Mouse (Mus musculus) spleen, adult 2 months (tissue): ENCODE measurements around the gene B3gat1. TPM values are rescaled to one million over a fixed set of nuclear protein-coding genes. Genes with fewer than 3 reads are reported as not detected.

Experiments
- DNase-seq, 2 experiments: peaks; one replicate each; pipeline versions ENCODE4 v3.0.0 to v3.0.0-alpha.2; 2012 to 2021; ENCODE audit warnings: low spot score in 2 of 2, low read depth in 1 of 2
- H3K27ac ChIP-seq: fragments of 200-500 bp; 2 replicates; pipeline ENCODE4 v1.5.1; 2012; ENCODE audit warnings: low read length, inconsistent platforms; ENCODE audit not compliant: insufficient read depth
- H3K27me3 ChIP-seq: fragments of 200-500 bp; 2 replicates; pipeline ENCODE4 v1.6.1; 2012; ENCODE audit warnings: mild to moderate bottlenecking, moderate library complexity, low read length, inconsistent platforms; ENCODE audit not compliant: control insufficient read depth, insufficient read depth
- H3K36me3 ChIP-seq: fragments of 200-500 bp; 2 replicates; pipeline ENCODE4 v1.6.1; 2012; ENCODE audit warnings: mild to moderate bottlenecking, low read length, inconsistent platforms; ENCODE audit not compliant: control insufficient read depth, insufficient read depth
- H3K4me1 ChIP-seq: fragments of 200-500 bp; 2 replicates; pipeline ENCODE4 v1.6.1; 2011; ENCODE audit warnings: inconsistent platforms; ENCODE audit not compliant: control insufficient read depth, insufficient read depth, insufficient read length
- H3K4me3 ChIP-seq: fragments of 200-500 bp; 2 replicates; pipeline ENCODE4 v1.5.1; 2011; ENCODE audit warnings: mild to moderate bottlenecking, inconsistent platforms; ENCODE audit not compliant: insufficient read depth, insufficient read length; ENCODE audit errors: extremely low read depth
- CTCF ChIP-seq: fragments of 200-500 bp; IDR thresholded peaks from 2 replicates; pipeline ENCODE4 v1.5.1; 2011; ENCODE audit warnings: mild to moderate bottlenecking, inconsistent platforms; ENCODE audit not compliant: insufficient read depth, insufficient read length, insufficient replicate concordance; ENCODE audit errors: extremely low read depth
- POLR2A ChIP-seq: fragments of 200-500 bp; IDR thresholded peaks from 2 replicates; pipeline ENCODE4 v1.6.1; 2011; ENCODE audit warnings: low read depth, low read length, inconsistent platforms
- WGBS: fragments of 180-500 bp; shearing (Covaris S2); methylation state at CpG from one replicate; pipeline ENCODE4 v1.1.7; 2018; 5-methylcytosine and 5-hydroxymethylcytosine counted together
- polyA plus RNA-seq: library from polyadenylated mRNA; depleted of rRNA; stranded (reverse); fragments of >200 nt; gene quantifications from 2 replicates; pipeline ENCODE4 v1.2.3, GENCODE M21; 2012

Gene B3gat1
- polyA plus RNA-seq, 1 experiment, result 0.07 TPM

- no peak for DNase-seq
- no peaks in the 10 kb centered on the region for H3K27me3 ChIP-seq
- no peak overlapping the region for H3K4me3 ChIP-seq
- H3K27ac ChIP-seq, result no peak overlapping the region
- no peaks in the 10 kb centered on the region for H3K4me1 ChIP-seq
- TF ChIP-seq CTCF (no peak), POLR2A (no peak)
- 90% methylated on average over 3 of the region's 3 CpGs for WGBS
- H3K36me3 ChIP-seq, result no peaks in the 10 kb centered on the region
Observed at GRCm38 (mm10) chr9:26742817-26743216, 9.3 kb downstream of the B3gat1 start.

DNA sequence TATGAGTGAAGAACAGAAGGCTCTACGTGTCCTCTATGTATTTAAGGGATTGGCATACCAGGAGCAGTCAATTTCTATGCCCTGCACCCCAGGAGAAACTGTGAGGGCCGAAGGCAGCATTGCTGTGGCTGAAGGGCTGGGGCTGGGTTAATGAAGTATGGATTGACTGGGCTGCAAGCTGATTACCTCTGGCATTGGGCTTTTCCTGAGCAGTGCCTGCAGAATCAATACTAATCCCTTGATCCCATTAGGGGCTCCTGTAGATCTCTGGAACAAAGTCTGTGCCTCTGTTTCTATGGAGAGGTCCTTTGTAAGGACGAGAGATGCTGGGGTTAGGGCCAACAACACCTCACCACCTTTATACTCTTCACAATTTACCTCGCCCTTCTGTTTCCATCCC lies 13.6 kb downstream of the B3gat1 start:
- 67% methylated on average over 4 of the region's 4 CpGs for WGBS
- Histone ChIP-seq H3K27me3 (no peaks in the 10 kb centered on the region), H3K4me1 (no peaks in the 10 kb centered on the region), H3K36me3 (no peaks in the 10 kb centered on the region), H3K27ac (no peak overlapping the region), H3K4me3 (no peak overlapping the region)
- no peak for DNase-seq
- TF ChIP-seq CTCF (no peak), POLR2A (no peak)

DNA sequence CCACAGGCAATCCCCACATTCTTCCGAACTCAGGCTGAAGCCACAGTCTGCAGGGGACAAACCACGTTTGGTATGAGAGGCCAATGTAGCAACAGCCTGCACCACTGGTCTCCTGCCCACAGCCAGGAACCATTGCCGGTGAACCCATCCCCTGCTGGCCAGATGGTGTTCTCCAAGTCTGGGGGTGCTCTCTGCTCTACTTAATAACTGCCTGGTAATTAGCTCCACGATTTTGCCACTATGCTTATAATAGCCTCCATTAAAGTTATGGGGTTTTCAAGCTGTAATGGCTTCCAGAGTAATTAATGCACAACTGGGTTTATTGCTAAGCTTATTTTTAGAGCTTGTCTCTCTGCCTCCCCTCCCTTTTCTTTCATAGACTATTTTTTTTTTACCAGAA lies 15.4 kb downstream of the B3gat1 start:
- no peak for DNase-seq
- no peak for TF ChIP-seq POLR2A
- TF ChIP-seq CTCF, result no peak
- Histone ChIP-seq H3K27me3 (no peaks in the 10 kb centered on the region), H3K4me3 (no peak overlapping the region), H3K4me1 (no peaks in the 10 kb centered on the region), H3K36me3 (no peaks in the 10 kb centered on the region), H3K27ac (no peak overlapping the region)
- 79% methylated on average over 4 of the region's 4 CpGs for WGBS

DNA sequence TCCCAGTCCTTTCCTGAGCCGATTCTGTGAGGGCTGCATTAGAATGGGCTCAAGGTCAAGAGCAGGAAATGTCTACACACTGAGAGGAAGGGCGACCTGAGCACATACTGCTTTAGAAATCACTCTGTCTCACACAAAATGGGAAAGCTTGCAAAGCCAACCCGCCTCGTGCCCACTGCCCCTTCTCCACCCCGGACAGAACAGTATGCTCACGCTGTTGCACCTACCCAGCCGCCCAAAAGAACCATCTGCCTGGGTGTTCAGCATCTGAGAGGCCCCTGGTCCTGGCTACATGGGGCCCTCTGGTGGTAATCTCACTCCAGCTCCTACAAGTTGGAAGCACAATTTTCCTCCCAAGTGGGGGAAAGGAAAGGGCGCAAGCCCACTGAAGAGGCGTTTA lies 26.6 kb downstream of the B3gat1 start:
- 33% methylated on average over 9 of the region's 9 CpGs for WGBS
- TF ChIP-seq POLR2A, result no peak
- no peak for TF ChIP-seq CTCF
- DNase-seq, result no peak

DNA sequence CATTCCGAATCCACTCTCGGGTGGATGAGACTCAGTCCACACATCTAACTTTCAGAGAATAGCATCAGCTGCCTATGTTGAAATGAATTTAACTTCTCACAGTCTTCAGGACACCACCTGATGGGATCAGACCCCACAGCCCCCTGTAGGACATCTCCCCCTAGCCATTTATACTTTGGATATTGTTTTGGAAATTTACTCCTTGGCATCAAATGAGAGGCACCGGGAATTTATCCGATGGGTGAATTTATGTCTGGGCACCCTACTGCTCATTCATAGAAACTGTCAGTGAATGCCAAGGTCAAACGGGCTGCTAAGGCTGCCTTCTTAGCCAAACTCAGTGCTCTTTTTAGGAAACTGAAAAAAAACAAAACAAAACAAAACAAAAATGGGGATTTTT lies 27.0 kb downstream of the B3gat1 start:
- TF ChIP-seq CTCF (no peak), POLR2A (no peak)
- Histone ChIP-seq H3K27me3 (no peaks in the 10 kb centered on the region), H3K4me3 (no peak overlapping the region), H3K27ac (no peak overlapping the region), H3K4me1 (no peaks in the 10 kb centered on the region), H3K36me3 (no peaks in the 10 kb centered on the region)
- DNase-seq, result no peak
- WGBS, result 82% methylated on average over 5 of the region's 5 CpGs

More for the DNA sequence above, 26.6 kb downstream of the B3gat1 start:
- no peak overlapping the region for H3K27ac ChIP-seq
- H3K36me3 ChIP-seq, result no peaks in the 10 kb centered on the region
- no peaks in the 10 kb centered on the region for H3K4me1 ChIP-seq
- H3K27me3 ChIP-seq, result no peaks in the 10 kb centered on the region
- no peak overlapping the region for H3K4me3 ChIP-seq

DNA sequence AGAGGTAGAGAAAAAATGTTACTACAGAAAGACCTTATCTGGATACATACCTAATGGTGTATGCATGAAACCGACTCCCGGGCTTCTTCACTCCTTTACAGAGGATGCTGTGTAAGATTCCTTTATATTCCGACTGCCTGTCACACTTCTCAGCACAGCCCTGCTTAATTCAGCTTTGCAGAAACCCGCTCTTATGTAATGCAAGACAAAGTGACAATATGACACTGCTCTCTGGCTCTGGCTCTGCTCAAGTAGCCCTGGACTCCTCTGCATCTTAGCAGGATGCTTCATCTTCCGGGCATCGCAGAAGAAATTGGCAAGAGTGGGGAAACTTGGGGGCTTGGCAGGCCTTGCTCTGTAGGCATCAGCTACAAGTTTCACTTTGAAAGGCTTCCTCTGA lies 28.9 kb downstream of the B3gat1 start:
- Histone ChIP-seq H3K27ac (no peak overlapping the region), H3K27me3 (no peaks in the 10 kb centered on the region), H3K4me3 (no peak overlapping the region), H3K36me3 (no peaks in the 10 kb centered on the region), H3K4me1 (no peaks in the 10 kb centered on the region)
- 89% methylated on average over 6 of the region's 6 CpGs for WGBS
- no peak for DNase-seq
- TF ChIP-seq POLR2A (no peak), CTCF (no peak)

DNA sequence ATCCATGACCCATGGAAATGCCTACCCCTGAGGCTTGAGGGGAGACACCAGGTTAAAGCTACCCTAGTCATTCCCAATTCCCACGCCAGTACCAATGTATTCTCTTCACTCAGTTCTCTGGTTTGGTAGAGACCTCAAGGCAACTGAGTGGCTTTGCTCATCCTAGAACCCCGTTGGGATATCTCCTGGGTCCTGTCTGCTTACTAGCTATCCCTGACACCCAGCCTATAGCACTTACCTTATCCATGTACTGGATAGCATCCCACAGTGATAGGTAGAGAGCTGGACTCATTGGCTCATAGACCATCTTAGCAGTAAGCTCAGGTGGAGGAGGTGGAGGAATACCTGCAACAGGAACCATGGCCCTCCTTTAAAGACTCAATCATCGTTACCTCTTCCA lies 34.7 kb downstream of the B3gat1 start:
- TF ChIP-seq POLR2A (no peak), CTCF (no peak)
- Histone ChIP-seq H3K4me3 (no peak overlapping the region), H3K4me1 (no peaks in the 10 kb centered on the region), H3K27me3 (no peaks in the 10 kb centered on the region), H3K27ac (no peak overlapping the region), H3K36me3 (no peaks in the 10 kb centered on the region)
- DNase-seq, result no peak
- WGBS, result 71% methylated on average over 3 of the region's 3 CpGs
